Mouse (Mus musculus) naive thymus-derived CD4-positive, alpha-beta T cell, adult 5 months (primary cell): Measurements from ENCODE around the gene Rora. TPM values are rescaled to one million over a fixed set of nuclear protein-coding genes. Genes with fewer than 3 reads are reported as not detected.

Experiments
- polyA plus RNA-seq: library from polyadenylated mRNA; unstranded; fragments of 100-300 nt; shearing (Covaris generic); gene quantifications from one replicate; pipeline ENCODE4 v1.2.1, GENCODE M21; 2017

Gene Rora
- 27.8 TPM for polyA plus RNA-seq

GRCm38 (mm10) chr9:68653211-68654038 is at the start of gene Rora:
Gene Rora (plus strand): TSS chr9:68653786.

GRCm38 (mm10) chr9:69397760-69398452 is 744.3 kb downstream of the Rora start, which contains the start of gene Ice2:
Gene Ice2 (plus strand): TSS chr9:69397906.

